Mouse (Mus musculus): ENCODE results near the gene Itprip.

- TF ChIP-seq ZC3H11A (IDR thresholded peaks at IDR 0.05; ENCODE audit: borderline replicate concordance, low read depth, low read length) (no peak), HCFC1 (IDR thresholded peaks at IDR 0.05; ENCODE audit: borderline replicate concordance, insufficient read depth, low read length) (no peak), ZNF384 (IDR thresholded peaks at IDR 0.05; ENCODE audit: low read depth, low read length) (no peak), CHD2 (IDR thresholded peaks at IDR 0.05; ENCODE audit: low read depth, low read length) (no peak), MAFK (IDR thresholded peaks at IDR 0.05; ENCODE audit: insufficient read depth, low read depth, low read length) (no peak)
These were observed 37.6 kb downstream of the Itprip start for GRCm38 (mm10) chr19:47881538-47881937.
